Mouse (Mus musculus) lung, postnatal 0 days (tissue): ENCODE results near the gene D16Ertd472e. TPM values are rescaled to one million over a fixed set of nuclear protein-coding genes. Genes with fewer than 3 reads are reported as not detected.
"Not testable (repeated sequence)": the region's sequence is repeated elsewhere in the genome, so short reads cannot be mapped to it uniquely, and the experiment has no call there.

ENCODE experiments used
- ATAC-seq: fragments of 200-750 bp; cut with Nextera tagmentation; 2 replicates; pipeline ENCODE4 v1.8.0; 2017; ENCODE audit warnings: moderate library complexity
- DNase-seq: peaks from one replicate; pipeline ENCODE4 v3.0.0-alpha.2; 2016; ENCODE audit warnings: low spot score
- H3K27ac ChIP-seq: fragments of 300-500 bp; sonication (generic); 2 replicates; pipeline ENCODE4 v1.5.1; 2014; ENCODE audit warnings: antibody characterized with exemption, mild to moderate bottlenecking, low read length, mixed read lengths
- H3K27me3 ChIP-seq: fragments of 300-500 bp; sonication (generic); replicated peaks from 2 replicates; pipeline ENCODE4 v1.6.1; 2014; ENCODE audit warnings: low read length, mixed read lengths; ENCODE audit not compliant: insufficient read depth
- H3K36me3 ChIP-seq: fragments of 300-500 bp; sonication (generic); 2 replicates; pipeline ENCODE4 v1.6.1; 2014; ENCODE audit warnings: low read length, mixed read lengths; ENCODE audit not compliant: insufficient read depth
- H3K4me1 ChIP-seq: fragments of 300-500 bp; sonication (generic); 2 replicates; pipeline ENCODE4 v1.6.1; 2014; ENCODE audit warnings: antibody characterized with exemption, low read depth, low read length, mixed read lengths; ENCODE audit not compliant: insufficient read depth
- H3K4me2 ChIP-seq: fragments of 300-500 bp; sonication (generic); replicated peaks from 2 replicates; pipeline ENCODE4 v1.6.1; 2014; ENCODE audit warnings: low read depth, mild to moderate bottlenecking, low read length, moderate library complexity, mixed read lengths
- H3K4me3 ChIP-seq: fragments of 300-500 bp; sonication (generic); 2 replicates; pipeline ENCODE4 v1.5.1; 2014; ENCODE audit warnings: low read depth, low read length
- H3K9ac ChIP-seq: fragments of 300-500 bp; sonication (generic); replicated peaks from 2 replicates; pipeline ENCODE4 v1.6.1; 2014; ENCODE audit warnings: low read depth, mild to moderate bottlenecking
- H3K9me3 ChIP-seq: fragments of 300-500 bp; sonication (generic); 2 replicates; pipeline ENCODE4 v1.6.1; 2016; ENCODE audit warnings: low read length, mixed read lengths
- CTCF ChIP-seq: IDR thresholded peaks from 2 replicates; pipeline ENCODE4 v1.5.1; 2016; ENCODE audit warnings: antibody characterized with exemption, mild to moderate bottlenecking
- EP300 ChIP-seq: IDR thresholded peaks from 2 replicates; pipeline ENCODE4 v1.6.1; 2016; ENCODE audit warnings: antibody characterized with exemption, mild to moderate bottlenecking, control low read depth
- WGBS: fragments of 180-500 bp; shearing (Covaris S2); extraction: QIAGEN DNeasy Blood & Tissue Kit; methylation state at CpG from one replicate; pipeline ENCODE4 v1.1.7; 2014; 5-methylcytosine and 5-hydroxymethylcytosine counted together
- polyA plus RNA-seq: library from polyadenylated mRNA; unstranded; fragments of >200 nt; fragmentation: Nextera tagmentation; extraction: Ambion mirVana; gene quantifications from 2 replicates; pipeline ENCODE4 v1.2.1, GENCODE M21; 2015

Gene D16Ertd472e
- polyA plus RNA-seq, 1 experiment from 2014 or later: 12.3 TPM

- Histone ChIP-seq H3K4me1 (no peaks in the 10 kb centered on the region), H3K4me3 (no peak overlapping the region), H3K9ac (no peak overlapping the region), H3K9me3 (no peaks in the 10 kb centered on the region), H3K27me3 (no peaks in the 10 kb centered on the region), H3K36me3 (no peaks in the 10 kb centered on the region), H3K27ac (no peak overlapping the region), H3K4me2 (no peak overlapping the region)
- ATAC-seq (no peak), DNase-seq (no peak)
- 68% methylated on average over 4 of the region's 4 CpGs for WGBS
- TF ChIP-seq EP300 (no peak), CTCF (no peak)
Observed at GRCm38 (mm10) chr16:78522974-78523373, 53.5 kb downstream of the D16Ertd472e start.

DNA sequence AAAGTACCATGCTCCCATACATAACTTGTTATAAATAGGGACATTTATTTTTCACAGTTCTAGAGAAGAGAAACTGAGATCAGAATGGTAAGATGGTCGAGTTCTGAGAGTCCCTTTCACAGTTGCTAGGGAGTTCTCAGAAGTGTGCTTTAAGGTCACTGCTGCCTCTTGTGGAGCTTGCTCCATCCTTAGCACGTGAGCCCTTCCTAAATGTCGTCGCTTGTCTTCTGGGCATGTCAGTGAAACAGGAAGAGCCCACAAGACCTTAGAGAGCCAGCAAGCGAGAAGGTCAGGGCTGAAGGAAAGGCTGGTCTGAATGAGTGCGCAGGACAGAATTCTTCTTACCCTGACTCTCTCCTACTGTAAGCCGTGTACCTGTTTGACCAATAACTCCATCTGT, 57.8 kb downstream of the D16Ertd472e start:
- no peaks in the 10 kb centered on the region for H3K27me3 ChIP-seq
- no peak overlapping the region for H3K4me2 ChIP-seq
- no peak for ATAC-seq
- no peaks in the 10 kb centered on the region for H3K36me3 ChIP-seq
- H3K27ac ChIP-seq: no peak overlapping the region
- no peaks in the 10 kb centered on the region for H3K9me3 ChIP-seq
- TF ChIP-seq CTCF: no peak
- no peak for TF ChIP-seq EP300
- WGBS: 60% methylated on average over 7 of the region's 7 CpGs
- H3K4me1 ChIP-seq: no peaks in the 10 kb centered on the region
- no peak for DNase-seq
- no peak overlapping the region for H3K4me3 ChIP-seq
- no peak overlapping the region for H3K9ac ChIP-seq

DNA sequence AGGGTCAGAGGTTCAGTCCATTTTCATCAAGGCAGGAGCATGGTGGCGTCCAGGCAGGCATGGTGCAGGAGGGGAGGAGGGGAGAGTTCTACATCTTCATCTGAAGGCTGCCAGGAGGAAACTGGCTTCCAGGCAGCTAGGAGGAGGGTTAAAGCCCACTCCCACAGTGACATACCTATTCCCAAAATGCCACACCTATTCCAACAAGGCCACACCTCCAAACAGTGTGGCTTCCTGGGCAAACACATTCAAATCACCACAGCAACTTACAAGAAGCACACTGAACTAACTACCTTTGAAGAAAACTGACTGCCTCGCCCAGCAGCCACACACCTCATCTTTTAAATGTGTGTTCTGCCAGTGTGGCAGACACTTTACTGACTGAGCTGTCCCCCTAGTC, 59.3 kb downstream of the D16Ertd472e start:
- Histone ChIP-seq H3K4me1 (no peaks in the 10 kb centered on the region), H3K9me3 (no peaks in the 10 kb centered on the region), H3K27me3 (no peaks in the 10 kb centered on the region), H3K4me3 (no peak overlapping the region), H3K9ac (no peak overlapping the region), H3K4me2 (no peak overlapping the region), H3K36me3 (no peaks in the 10 kb centered on the region), H3K27ac (no peak overlapping the region)
- TF ChIP-seq CTCF (no peak), EP300 (no peak)
- ATAC-seq: no peak
- no peak for DNase-seq
- WGBS: 77% methylated on average over 2 of the region's 2 CpGs

DNA sequence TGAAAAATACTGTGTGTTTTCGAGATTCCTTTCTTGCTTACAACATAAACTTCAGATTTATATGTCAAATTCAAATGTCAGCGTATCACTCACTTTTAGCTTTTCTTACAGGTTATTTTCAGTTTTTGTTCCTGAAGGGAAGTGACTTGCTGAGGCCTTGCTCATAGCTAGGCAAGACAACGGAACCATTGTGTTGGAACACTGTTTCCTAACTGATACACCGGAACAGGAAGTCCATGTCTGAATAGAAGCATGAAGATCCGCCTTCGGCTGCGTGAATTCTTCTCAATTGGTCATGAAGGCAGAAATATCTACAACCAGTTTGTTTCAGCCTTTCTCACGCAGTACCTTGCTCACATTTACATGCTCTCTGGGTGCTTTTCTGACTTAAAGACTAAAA, 65.0 kb downstream of the D16Ertd472e start:
- ATAC-seq (no peak), DNase-seq (no peak)
- H3K4me3 ChIP-seq: no peak overlapping the region
- no peaks in the 10 kb centered on the region for H3K36me3 ChIP-seq
- TF ChIP-seq EP300 (no peak), CTCF (no peak)
- H3K9me3 ChIP-seq: no peaks in the 10 kb centered on the region
- no peak overlapping the region for H3K9ac ChIP-seq
- H3K4me2 ChIP-seq: no peak overlapping the region
- H3K27ac ChIP-seq: no peak overlapping the region
- H3K4me1 ChIP-seq: no peaks in the 10 kb centered on the region
- WGBS: 69% methylated on average over 8 of the region's 8 CpGs
- H3K27me3 ChIP-seq: no peaks in the 10 kb centered on the region

- H3K9me3 ChIP-seq: no peaks in the 10 kb centered on the region
- H3K36me3 ChIP-seq: no peaks in the 10 kb centered on the region
- no peaks in the 10 kb centered on the region for H3K27me3 ChIP-seq
- no peak overlapping the region for H3K27ac ChIP-seq
- H3K4me1 ChIP-seq: no peaks in the 10 kb centered on the region
- WGBS: 76% methylated on average over 9 of the region's 9 CpGs
- H3K9ac ChIP-seq: no peak overlapping the region
- no peak for ATAC-seq
- no peak overlapping the region for H3K4me3 ChIP-seq
- TF ChIP-seq CTCF (no peak), EP300 (no peak)
- DNase-seq: no peak
- no peak overlapping the region for H3K4me2 ChIP-seq
Observed at GRCm38 (mm10) chr16:78502492-78502891, 74.0 kb downstream of the D16Ertd472e start.

- H3K9ac ChIP-seq, H3K36me3 ChIP-seq, H3K4me3 ChIP-seq, ATAC-seq, H3K4me2 ChIP-seq, H3K27me3 ChIP-seq, DNase-seq, H3K27ac ChIP-seq, H3K9me3 ChIP-seq, H3K4me1 ChIP-seq: not testable (repeated sequence)
- WGBS: 90% methylated on average over 11 of the region's 12 CpGs
Observed at GRCm38 (mm10) chr16:78492696-78493095, 83.8 kb downstream of the D16Ertd472e start.

DNA sequence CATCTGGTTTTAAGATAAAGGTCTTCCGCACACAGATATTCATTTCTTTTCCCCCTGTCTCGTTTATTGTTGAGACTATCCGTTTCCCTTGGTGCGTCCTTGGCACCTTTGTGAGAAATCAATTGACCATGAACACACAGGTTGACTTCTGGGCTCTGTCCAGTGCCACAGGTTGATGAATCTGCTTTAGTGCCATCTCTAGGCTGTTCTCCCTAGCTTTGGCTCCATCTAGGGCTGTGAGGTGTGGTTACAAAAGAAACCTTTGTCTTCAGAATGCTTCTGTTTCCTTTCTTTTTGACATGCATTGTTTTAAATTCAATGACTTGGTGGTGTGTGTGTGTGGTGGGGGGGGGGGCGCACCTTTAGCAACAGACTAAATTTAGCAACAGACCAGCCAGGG, 85.7 kb downstream of the D16Ertd472e start:
- no peaks in the 10 kb centered on the region for H3K27me3 ChIP-seq
- peak; percentile 61 for ATAC-seq
- no peaks in the 10 kb centered on the region for H3K36me3 ChIP-seq
- peak overlapping the region; percentile 43 for H3K27ac ChIP-seq
- H3K9me3 ChIP-seq: no peaks in the 10 kb centered on the region; the same call in 1 of the 2 replicates
- 58% methylated on average over 5 of the region's 5 CpGs for WGBS
- H3K4me3 ChIP-seq: no peak overlapping the region
- TF ChIP-seq CTCF (no peak), EP300 (no peak)
- no peaks in the 10 kb centered on the region for H3K4me1 ChIP-seq
- peak overlapping the region; percentile 40 for H3K4me2 ChIP-seq
- H3K9ac ChIP-seq: no peak overlapping the region
- peak; percentile 12 for DNase-seq

Other genes starting within 250 kb of the D16Ertd472e start
- 209 and 242 TPM in 2 replicates for gene Btg3, start 199.5 kb downstream of the D16Ertd472e start, polyA plus RNA-seq